8 mouse cellular contexts compared by ENCODE assay signal in the genomic region with DNA sequence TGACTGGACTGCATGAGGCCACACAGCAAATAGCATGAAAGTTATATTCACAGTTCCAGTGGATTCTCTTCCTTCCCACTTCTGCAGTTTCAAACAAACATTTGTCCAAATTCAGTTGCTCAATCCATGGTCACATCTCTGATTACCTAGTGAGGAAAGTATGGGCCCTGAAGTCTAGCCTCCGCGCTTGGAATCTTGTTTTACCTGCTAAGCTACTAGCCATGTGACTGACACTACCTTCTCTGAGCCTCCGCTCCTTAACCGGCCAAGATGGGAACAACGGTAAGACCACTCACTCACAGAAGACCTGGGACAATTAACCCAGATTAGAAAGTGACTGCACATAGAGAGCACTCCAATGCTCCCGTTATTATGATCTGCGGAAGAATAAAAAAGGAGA. TPM values are rescaled to one million over a fixed set of nuclear protein-coding genes. Genes with fewer than 3 reads are reported as not detected.
DNase-seq lines count a peak whose midpoint lies in the region; ATAC-seq and TF ChIP-seq lines count a peak whose summit lies in the region.

No protein-coding gene starts in this region.

- H3K4me3 ChIP-seq in left cerebral cortex, adult 2 months = peak overlapping the region; percentile 38
- peak overlapping the region; percentile 33 for H3K4me3 ChIP-seq in forebrain, embryonic 16.5 days (replicated peaks; ENCODE audit: low read length)
- H3K4me3 ChIP-seq in liver, embryonic 14.5 days (ENCODE audit: insufficient read depth in 1 of 2, low read depth in 2 of 2, low read length in 2 of 2) = peak overlapping the region; percentile 39 to 57
- peak overlapping the region; percentile 92 for H3K4me3 ChIP-seq in small intestine, adult 2 months (ENCODE audit: low read depth, low read length)

- H3K4me2 ChIP-seq in forebrain, embryonic 16.5 days (ENCODE audit: low read length) = peak overlapping the region; percentile 53
- H3K4me2 ChIP-seq in liver, embryonic 14.5 days (ENCODE audit: low read depth) = peak overlapping the region; percentile 35

- TF ChIP-seq EP300 in liver, embryonic 14.5 days (IDR thresholded peaks at IDR 0.05; ENCODE audit: low read depth) = no peak

- 14% methylated on average over 7 of the region's 7 CpGs for WGBS in forebrain, embryonic 16.5 days
- WGBS in liver, embryonic 14.5 days (ENCODE audit: insufficient replicate concordance) = 30% methylated on average over 7 of the region's 7 CpGs
- WGBS in small intestine, adult 2 months = 13% methylated on average over 7 of the region's 7 CpGs

- no peak for ATAC-seq in forebrain, embryonic 16.5 days
- no peak for ATAC-seq in liver, embryonic 14.5 days (ENCODE audit: insufficient read depth)

- no peaks in the 10 kb centered on the region for H3K9me3 ChIP-seq in forebrain, embryonic 16.5 days (ENCODE audit: control insufficient read depth, low read length)
- H3K9me3 ChIP-seq in liver, embryonic 14.5 days (ENCODE audit: control insufficient read depth, low read length) = no peaks in the 10 kb centered on the region

- H3K9ac ChIP-seq in forebrain, embryonic 16.5 days (replicated peaks; ENCODE audit: low read depth, low read length) = peak overlapping the region; percentile 42
- peak overlapping the region; percentile 40 for H3K9ac ChIP-seq in liver, embryonic 14.5 days (replicated peaks)

- 0 out of 2 replicates have a peak, but pooled peaks cover 5% of the 10 kb centered on the region for H3K27me3 ChIP-seq in forebrain, embryonic 16.5 days (replicated peaks; ENCODE audit: control insufficient read depth, insufficient read depth, low read length)
- H3K27me3 ChIP-seq in liver, embryonic 14.5 days (ENCODE audit: control insufficient read depth, insufficient read depth, low read length) = no peaks in the 10 kb centered on the region; the same call in 1 of the 2 replicates
- no peaks in the 10 kb centered on the region for H3K27me3 ChIP-seq in small intestine, adult 2 months (ENCODE audit: control insufficient read depth, insufficient read depth, low read length)

- H3K4me1 ChIP-seq in forebrain, embryonic 16.5 days (replicated peaks; ENCODE audit: control insufficient read depth, insufficient read depth, low read length) = peaks cover 3% of the 10 kb centered on the region
- H3K4me1 ChIP-seq in liver, embryonic 14.5 days (replicated peaks; ENCODE audit: control insufficient read depth in 2 of 2, insufficient read depth in 2 of 2, low read length in 1 of 2) = no peaks in the 10 kb centered on the region
- H3K4me1 ChIP-seq in small intestine, adult 2 months (ENCODE audit: control insufficient read depth, insufficient read depth, insufficient read length, low read length) = peaks cover 5% of the 10 kb centered on the region; the same call in 1 of the 2 replicates

- DNase-seq in left cerebral cortex, adult 2 months (ENCODE audit: extremely low spot score in 1 of 2, low spot score in 2 of 2) = no peak
- DNase-seq in left cerebral cortex, adult 9 months (ENCODE audit: low spot score in 2 of 2) = no peak
- no peak for DNase-seq in liver, embryonic 14.5 days (ENCODE audit: low read depth in 3 of 3, low spot score in 3 of 3)
- no peak for DNase-seq in frontal cortex, adult 2 months (ENCODE audit: extremely low spot score in 1 of 2, low spot score in 1 of 2)
- DNase-seq in natural killer cell, adult 2 months (ENCODE audit: low spot score in 2 of 2) = no peak
- DNase-seq in cerebellum, postnatal 14 days = no peak

- H3K27ac ChIP-seq in left cerebral cortex, adult 2 months = 0 out of 2 replicates have a peak overlapping the region, but pooled peaks have one; percentile 1
- no peak overlapping the region for H3K27ac ChIP-seq in forebrain, embryonic 16.5 days (ENCODE audit: low read length)
- no peak overlapping the region for H3K27ac ChIP-seq in liver, embryonic 14.5 days
- peak overlapping the region; percentile 98 for H3K27ac ChIP-seq in small intestine, adult 2 months (ENCODE audit: insufficient read depth, low read depth, low read length)

- TF ChIP-seq POLR2A in small intestine, adult 2 months (IDR thresholded peaks at IDR 0.05; ENCODE audit: low read depth, low read length) = no peak

- intact Hi-C loops in left cerebral cortex, adult 2 months (cut with DNase I) = no loop called here

- no peaks in the 10 kb centered on the region for H3K36me3 ChIP-seq in forebrain, embryonic 16.5 days (ENCODE audit: control insufficient read depth, insufficient read depth)
- no peaks in the 10 kb centered on the region for H3K36me3 ChIP-seq in liver, embryonic 14.5 days (replicated peaks; ENCODE audit: control insufficient read depth, insufficient read depth, low read depth)
- peaks cover 4% of the 10 kb centered on the region; the same call in 1 of the 2 replicates for H3K36me3 ChIP-seq in small intestine, adult 2 months (ENCODE audit: control insufficient read depth, insufficient read depth, low read length)

- no peak for TF ChIP-seq CTCF in left cerebral cortex, adult 2 months (IDR thresholded peaks at IDR 0.05)
- TF ChIP-seq CTCF in liver, embryonic 14.5 days (IDR thresholded peaks at IDR 0.05; ENCODE audit: low read depth) = no peak
- no peak for TF ChIP-seq CTCF in small intestine, adult 2 months (IDR thresholded peaks at IDR 0.05; ENCODE audit: extremely low read depth, insufficient read length, insufficient replicate concordance, low read depth, low read length)

RNA-seq across cellular contexts. Expression of a gene that starts 0.5 kb away (rescaled TPM):
- total RNA-seq in left cerebral cortex, adult 2 months (2021) = 1 to 10 TPM; 2.8 to 3.2 TPM
- polyA plus RNA-seq in forebrain, embryonic 16.5 days (2015; fragmentation: Nextera tagmentation; extraction: Ambion mirVana) = 1.5 and 1.7 TPM in 2 replicates
- 1.8 and 2.2 TPM in 2 replicates for polyA plus RNA-seq in liver, embryonic 14.5 days (2012; rRNA removed)
- polyA plus RNA-seq in liver, embryonic 14.5 days (2014; fragmentation: Nextera tagmentation; extraction: Ambion mirVana) = 2.1 and 2.3 TPM in 2 replicates
- 7.6 and 15.0 TPM in 2 replicates for polyA plus RNA-seq in small intestine, adult 2 months (2012; rRNA removed)
- 3.3 and 3.8 TPM in 2 replicates for polyA plus RNA-seq in frontal cortex, adult 2 months (2012; rRNA removed)

RNA-seq across cellular contexts. Expression of a gene that starts 5.3 kb away (rescaled TPM):
- 100 to 1,000 TPM; 118 to 125 TPM for total RNA-seq in left cerebral cortex, adult 2 months (2021)
- 10.1 and 17.3 TPM in 2 replicates for polyA plus RNA-seq in forebrain, embryonic 16.5 days (2015; fragmentation: Nextera tagmentation; extraction: Ambion mirVana)
- polyA plus RNA-seq in liver, embryonic 14.5 days (2012; rRNA removed) = 1.7 and 2.7 TPM in 2 replicates
- polyA plus RNA-seq in liver, embryonic 14.5 days (2014; fragmentation: Nextera tagmentation; extraction: Ambion mirVana) = 4.5 and 4.7 TPM in 2 replicates
- polyA plus RNA-seq in small intestine, adult 2 months (2012; rRNA removed) = 16.7 and 23.1 TPM in 2 replicates
- polyA plus RNA-seq in frontal cortex, adult 2 months (2012; rRNA removed) = 141 and 186 TPM in 2 replicates

RNA-seq across cellular contexts. Expression of a gene that starts 6.3 kb away (rescaled TPM):
- 1 to 10 TPM; 1.4 to 1.5 TPM for total RNA-seq in left cerebral cortex, adult 2 months (2021)
- 0.81 and 0.96 TPM in 2 replicates for polyA plus RNA-seq in forebrain, embryonic 16.5 days (2015; fragmentation: Nextera tagmentation; extraction: Ambion mirVana)
- 0.20 and 0.35 TPM in 2 replicates for polyA plus RNA-seq in liver, embryonic 14.5 days (2012; rRNA removed)
- not detected in 2 replicates for polyA plus RNA-seq in liver, embryonic 14.5 days (2014; fragmentation: Nextera tagmentation; extraction: Ambion mirVana)
- 3.5 and 7.6 TPM in 2 replicates for polyA plus RNA-seq in small intestine, adult 2 months (2012; rRNA removed)
- 2.2 and 2.6 TPM in 2 replicates for polyA plus RNA-seq in frontal cortex, adult 2 months (2012; rRNA removed)

RNA-seq across cellular contexts. Expression of a gene that starts 6.5 kb away (rescaled TPM):
- 10 to 100 TPM; 79.4 to 80.7 TPM for total RNA-seq in left cerebral cortex, adult 2 months (2021)
- 28.5 and 29.7 TPM in 2 replicates for polyA plus RNA-seq in forebrain, embryonic 16.5 days (2015; fragmentation: Nextera tagmentation; extraction: Ambion mirVana)
- polyA plus RNA-seq in liver, embryonic 14.5 days (2012; rRNA removed) = 0.56 and 0.57 TPM in 2 replicates
- 0.84 and 1.2 TPM in 2 replicates for polyA plus RNA-seq in liver, embryonic 14.5 days (2014; fragmentation: Nextera tagmentation; extraction: Ambion mirVana)
- 0.57 and 0.75 TPM in 2 replicates for polyA plus RNA-seq in small intestine, adult 2 months (2012; rRNA removed)
- polyA plus RNA-seq in frontal cortex, adult 2 months (2012; rRNA removed) = 35.7 and 41.8 TPM in 2 replicates

RNA-seq across cellular contexts. Expression of a gene that starts 22.2 kb away (rescaled TPM):
- total RNA-seq in left cerebral cortex, adult 2 months (2021) = 1 to 10 TPM; 4.6 to 4.8 TPM
- polyA plus RNA-seq in forebrain, embryonic 16.5 days (2015; fragmentation: Nextera tagmentation; extraction: Ambion mirVana) = 12.0 and 13.3 TPM in 2 replicates
- polyA plus RNA-seq in liver, embryonic 14.5 days (2012; rRNA removed) = 4.0 and 5.2 TPM in 2 replicates
- 9.4 and 12.8 TPM in 2 replicates for polyA plus RNA-seq in liver, embryonic 14.5 days (2014; fragmentation: Nextera tagmentation; extraction: Ambion mirVana)
- polyA plus RNA-seq in small intestine, adult 2 months (2012; rRNA removed) = 2.4 and 2.6 TPM in 2 replicates
- polyA plus RNA-seq in frontal cortex, adult 2 months (2012; rRNA removed) = 5.5 and 6.2 TPM in 2 replicates

Comparison
In these comparisons a context has a peak if more than half of its experiments do, and no peak if none do; other contexts are left out.
1. H3K27ac ChIP-seq: peak in left cerebral cortex, adult 2 months (single experiment) and small intestine, adult 2 months (single experiment); none in forebrain, embryonic 16.5 days (single experiment) and liver, embryonic 14.5 days (single experiment).
2. H3K4me3 ChIP-seq: peak in every context shown above with its lines; median percentile 92 in small intestine, adult 2 months; 48 in liver, embryonic 14.5 days; 38 in left cerebral cortex, adult 2 months; 33 in forebrain, embryonic 16.5 days.